Mouse (Mus musculus) intestine, embryonic 16.5 days (tissue): ENCODE measurements at regions not wholly inside any gene's neighbourhood (a gene's known extent, or its start where the extent isn't known, plus 50 kb on each side); places are given as distances from the start of the nearest gene placed in this dataset.
A peak's percentile ranks its signal among the peaks of the same experiment; 100 is the strongest.

ENCODE experiments used
- ATAC-seq: fragments of 200-750 bp; cut with Nextera tagmentation; 2 replicates; pipeline ENCODE4 v1.8.0; 2017; ENCODE audit warnings: moderate TSS enrichment, moderate library complexity
- H3K27ac ChIP-seq: fragments of 300-500 bp; sonication (generic); 2 replicates; pipeline ENCODE4 v1.5.1; 2014; ENCODE audit warnings: mild to moderate bottlenecking, low read length
- H3K27me3 ChIP-seq: fragments of 300-500 bp; sonication (generic); replicated peaks from 2 replicates; pipeline ENCODE4 v1.6.1; 2014; ENCODE audit warnings: low read length, control low read depth, mixed read lengths; ENCODE audit not compliant: control insufficient read depth, insufficient read depth
- H3K36me3 ChIP-seq: fragments of 300-500 bp; sonication (generic); 2 replicates; pipeline ENCODE4 v1.6.1; 2014; ENCODE audit warnings: low read length, control low read depth; ENCODE audit not compliant: control insufficient read depth, insufficient read depth
- H3K4me1 ChIP-seq: fragments of 300-500 bp; sonication (generic); 2 replicates; pipeline ENCODE4 v1.6.1; 2014; ENCODE audit warnings: low read length, control low read depth, mixed read lengths; ENCODE audit not compliant: control insufficient read depth, insufficient read depth
- H3K4me2 ChIP-seq: fragments of 300-500 bp; sonication (generic); 2 replicates; pipeline ENCODE4 v1.6.1; 2014; ENCODE audit warnings: low read depth, low read length, control low read depth
- H3K4me3 ChIP-seq: fragments of 300-500 bp; sonication (generic); 2 replicates; pipeline ENCODE4 v1.5.1; 2014; ENCODE audit warnings: mild to moderate bottlenecking, low read length
- H3K9ac ChIP-seq: fragments of 300-500 bp; sonication (generic); 2 replicates; pipeline ENCODE4 v1.6.1; 2014; ENCODE audit warnings: low read depth, low read length
- H3K9me3 ChIP-seq: fragments of 300-500 bp; sonication (generic); 2 replicates; pipeline ENCODE4 v1.6.1; 2016; ENCODE audit warnings: low read length, control low read depth; ENCODE audit not compliant: control insufficient read depth
- WGBS: fragments of 180-500 bp; shearing (Covaris S2); extraction: QIAGEN DNeasy Blood & Tissue Kit; methylation state at CpG from one replicate; pipeline ENCODE4 v1.1.7; 2014; 5-methylcytosine and 5-hydroxymethylcytosine counted together

- no peak overlapping the region for H3K4me2 ChIP-seq
- ATAC-seq, result no peak
- no peak overlapping the region for H3K9ac ChIP-seq
- H3K9me3 ChIP-seq, result no peaks in the 10 kb centered on the region
- H3K4me1 ChIP-seq, result no peaks in the 10 kb centered on the region
- no peaks in the 10 kb centered on the region for H3K36me3 ChIP-seq
- no peaks in the 10 kb centered on the region for H3K27me3 ChIP-seq
- no peak overlapping the region for H3K27ac ChIP-seq
- 72% methylated on average over 6 of the region's 6 CpGs for WGBS
- no peak overlapping the region for H3K4me3 ChIP-seq
Measured at GRCm38 (mm10) chr1:91668530-91668929, 128.2 kb downstream of the Asb1 start.

GRCm38 (mm10) chr1:91670980-91671379, 130.3 kb upstream of the Twist2 start:
- ATAC-seq, result no peak
- H3K27ac ChIP-seq, result no peak overlapping the region
- no peaks in the 10 kb centered on the region for H3K9me3 ChIP-seq
- H3K9ac ChIP-seq, result no peak overlapping the region
- no peak overlapping the region for H3K4me2 ChIP-seq
- H3K4me1 ChIP-seq, result no peaks in the 10 kb centered on the region
- H3K4me3 ChIP-seq, result no peak overlapping the region
- WGBS, result 54% methylated on average over 13 of the region's 13 CpGs
- no peaks in the 10 kb centered on the region for H3K36me3 ChIP-seq
- H3K27me3 ChIP-seq, result no peaks in the 10 kb centered on the region

GRCm38 (mm10) chr1:91674082-91674655, 127.1 kb upstream of the Twist2 start:
- H3K4me1 ChIP-seq, result no peaks in the 10 kb centered on the region
- no peak overlapping the region for H3K4me2 ChIP-seq
- no peak overlapping the region for H3K27ac ChIP-seq
- H3K27me3 ChIP-seq, result no peaks in the 10 kb centered on the region
- no peak for ATAC-seq
- no peak overlapping the region for H3K4me3 ChIP-seq
- H3K9ac ChIP-seq, result no peak overlapping the region
- WGBS, result 70% methylated on average over 6 of the region's 6 CpGs
- H3K9me3 ChIP-seq, result no peaks in the 10 kb centered on the region
- H3K36me3 ChIP-seq, result no peaks in the 10 kb centered on the region

- H3K27me3 ChIP-seq, result no peaks in the 10 kb centered on the region
- no peaks in the 10 kb centered on the region for H3K9me3 ChIP-seq
- H3K4me3 ChIP-seq, result no peak overlapping the region
- no peaks in the 10 kb centered on the region for H3K36me3 ChIP-seq
- WGBS, result 74% methylated on average over 3 of the region's 3 CpGs
- no peak for ATAC-seq
- H3K27ac ChIP-seq, result no peak overlapping the region
- no peak overlapping the region for H3K4me2 ChIP-seq
- no peak overlapping the region for H3K9ac ChIP-seq
- no peaks in the 10 kb centered on the region for H3K4me1 ChIP-seq
Measured at GRCm38 (mm10) chr1:91677062-91677461, 124.2 kb upstream of the Twist2 start.

- ATAC-seq, result peak; percentile 72
- no peak overlapping the region for H3K4me2 ChIP-seq
- H3K4me1 ChIP-seq, result no peaks in the 10 kb centered on the region
- 43% methylated on average over 4 of the region's 4 CpGs for WGBS
- H3K9ac ChIP-seq, result no peak overlapping the region
- H3K36me3 ChIP-seq, result no peaks in the 10 kb centered on the region
- H3K4me3 ChIP-seq, result no peak overlapping the region
- no peaks in the 10 kb centered on the region for H3K9me3 ChIP-seq
- H3K27ac ChIP-seq, result no peak overlapping the region
- H3K27me3 ChIP-seq, result no peaks in the 10 kb centered on the region
Measured at GRCm38 (mm10) chr1:91678789-91679188, 122.5 kb upstream of the Twist2 start.

- H3K9me3 ChIP-seq, result no peaks in the 10 kb centered on the region
- no peaks in the 10 kb centered on the region for H3K4me1 ChIP-seq
- H3K36me3 ChIP-seq, result no peaks in the 10 kb centered on the region
- H3K27ac ChIP-seq, result no peak overlapping the region
- H3K4me3 ChIP-seq, result no peak overlapping the region
- 70% methylated on average over 9 of the region's 9 CpGs for WGBS
- ATAC-seq, result no peak
- H3K27me3 ChIP-seq, result no peaks in the 10 kb centered on the region
- H3K4me2 ChIP-seq, result no peak overlapping the region
- no peak overlapping the region for H3K9ac ChIP-seq
Measured at GRCm38 (mm10) chr1:91685031-91685430, 116.2 kb upstream of the Twist2 start.

GRCm38 (mm10) chr1:91685789-91686188, 115.5 kb upstream of the Twist2 start:
- no peaks in the 10 kb centered on the region for H3K4me1 ChIP-seq
- H3K27me3 ChIP-seq, result no peaks in the 10 kb centered on the region
- whole genome bisulfite sequencing, result 54% methylated on average over 6 of the region's 6 CpGs
- no peak overlapping the region for H3K9ac ChIP-seq
- no peak overlapping the region for H3K4me3 ChIP-seq
- H3K36me3 ChIP-seq, result no peaks in the 10 kb centered on the region
- H3K9me3 ChIP-seq, result no peaks in the 10 kb centered on the region
- ATAC-seq, result no peak
- H3K27ac ChIP-seq, result no peak overlapping the region
- H3K4me2 ChIP-seq, result no peak overlapping the region

- Histone ChIP-seq H3K9me3 (0 out of 2 replicates have a peak, but pooled peaks cover 4% of the 10 kb centered on the region), H3K36me3 (no peaks in the 10 kb centered on the region), H3K27me3 (no peaks in the 10 kb centered on the region), H3K4me1 (no peaks in the 10 kb centered on the region), H3K9ac (no peak overlapping the region), H3K27ac (no peak overlapping the region), H3K4me2 (no peak overlapping the region), H3K4me3 (no peak overlapping the region)
- WGBS, result 78% methylated on average over 1 of the region's 1 CpGs
- no peak for ATAC-seq
Measured at GRCm38 (mm10) chr1:91691601-91692000, 109.7 kb upstream of the Twist2 start.

GRCm38 (mm10) chr1:91692709-91693460, 108.4 kb upstream of the Twist2 start:
- Histone ChIP-seq H3K4me2 (no peak overlapping the region), H3K27me3 (no peaks in the 10 kb centered on the region), H3K27ac (no peak overlapping the region), H3K4me3 (no peak overlapping the region), H3K9me3 (0 out of 2 replicates have a peak, but pooled peaks cover 4% of the 10 kb centered on the region), H3K4me1 (no peaks in the 10 kb centered on the region), H3K9ac (no peak overlapping the region), H3K36me3 (no peaks in the 10 kb centered on the region)
- 53% methylated on average over 9 of the region's 9 CpGs for WGBS
- ATAC-seq, result no peak
